Mouse (Mus musculus): ENCODE results near the gene Gnat2. TPM values are rescaled to one million over a fixed set of nuclear protein-coding genes. Genes with fewer than 3 reads are reported as not detected.

Gene Gnat2
- 0.24 TPM in 1 of 2 replicates, not detected in the other for polyA plus RNA-seq (2014; fragmentation: Nextera tagmentation; extraction: Ambion mirVana)

- Histone ChIP-seq H3K36me3 (ENCODE audit: control insufficient read depth, insufficient read depth, low read length) (no peaks in the 10 kb centered on the region), H3K4me3 (ENCODE audit: low read depth, low read length) (no peak within 1 kb of the TSS), H3K4me1 (ENCODE audit: control insufficient read depth, insufficient read depth, low read length) (no peaks in the 10 kb centered on the region), H3K9ac (replicated peaks; ENCODE audit: low read depth, low read length) (no peak within 1 kb of the TSS), H3K4me2 (ENCODE audit: low read depth, low read length) (no peak within 1 kb of the TSS), H3K9me3 (ENCODE audit: control insufficient read depth, low read length) (no peaks in the 10 kb centered on the region), H3K27me3 (ENCODE audit: control insufficient read depth, insufficient read depth, low read length) (no peaks in the 10 kb centered on the region), H3K27ac (ENCODE audit: low read depth, low read length) (no peak within 1 kb of the TSS)
- 87% methylated on average over 15 of the region's 15 CpGs for WGBS
- ATAC-seq (ENCODE audit: low read depth), result no peak
Observed at GRCm38 (mm10) chr3:108092536-108093115, at the start of gene Gnat2. Gene Gnat2, plus strand, starts transcription at chr3:108092789.

DNA sequence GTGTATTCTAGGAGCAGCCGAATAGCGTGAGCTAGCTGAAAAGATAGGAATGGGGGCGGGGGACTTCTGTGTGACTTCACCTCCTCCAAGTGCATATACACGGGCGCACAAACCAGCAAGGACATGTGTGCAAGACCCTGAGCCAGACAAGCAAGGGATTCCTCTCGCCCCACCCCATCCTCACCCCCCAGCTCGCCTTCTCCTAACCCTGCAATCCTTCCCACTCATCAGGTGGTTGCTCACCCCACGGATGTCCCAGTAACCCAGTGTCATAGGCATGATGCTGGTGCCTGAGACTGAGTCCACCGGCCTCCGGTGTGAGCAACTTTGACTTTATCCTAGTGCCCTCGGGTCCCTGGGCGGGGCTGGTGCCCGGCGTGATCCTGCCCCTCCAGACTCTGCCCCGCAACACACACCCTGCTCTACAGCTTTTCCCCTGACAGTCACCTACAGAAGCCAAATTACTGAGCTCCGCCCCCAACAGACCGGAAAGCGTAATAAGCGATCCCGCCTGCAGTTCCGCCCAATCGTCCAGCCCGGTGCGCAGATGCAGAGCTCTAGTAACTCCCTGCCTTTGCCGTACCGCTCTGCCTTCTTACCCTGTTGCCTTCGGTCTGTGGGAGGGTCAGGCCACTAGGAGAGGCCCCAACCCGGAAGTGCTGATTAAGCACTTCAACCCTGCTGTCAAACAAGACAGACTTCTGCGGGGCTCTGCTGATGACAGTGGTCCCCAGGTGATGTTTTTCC, 48.0 kb upstream of the Gnat2 start, which contains the start of gene Gstm4:
Gstm4 (minus strand) TSS at position 501 of the 747 bp plus-strand sequence.
- Histone ChIP-seq H3K36me3 (ENCODE audit: control insufficient read depth, insufficient read depth, low read length) (no peaks in the 10 kb centered on the region), H3K4me2 (ENCODE audit: low read depth, low read length) (peak within 1 kb of the TSS; percentile 88), H3K27me3 (ENCODE audit: control insufficient read depth, insufficient read depth, low read length) (no peaks in the 10 kb centered on the region), H3K27ac (ENCODE audit: low read depth, low read length) (peak within 1 kb of the TSS; percentile 60), H3K4me3 (ENCODE audit: low read depth, low read length) (peak within 1 kb of the TSS; percentile 49), H3K9ac (replicated peaks; ENCODE audit: low read depth, low read length) (peak within 1 kb of the TSS; percentile 61), H3K4me1 (ENCODE audit: control insufficient read depth, insufficient read depth, low read length) (0 out of 2 replicates have a peak, but pooled peaks cover 4% of the 10 kb centered on the region), H3K9me3 (ENCODE audit: control insufficient read depth, low read length) (no peaks in the 10 kb centered on the region)
- ATAC-seq (ENCODE audit: low read depth), result peak; percentile 93
- 7% methylated on average over 29 of the region's 29 CpGs for WGBS

GRCm38 (mm10) chr3:108046944-108047655, 45.5 kb upstream of the Gnat2 start:
- Histone ChIP-seq H3K9ac (replicated peaks; ENCODE audit: low read depth, low read length) (no peak overlapping the region), H3K27ac (ENCODE audit: low read depth, low read length) (no peak overlapping the region), H3K36me3 (ENCODE audit: control insufficient read depth, insufficient read depth, low read length) (no peaks in the 10 kb centered on the region), H3K4me3 (ENCODE audit: low read depth, low read length) (no peak overlapping the region), H3K4me2 (ENCODE audit: low read depth, low read length) (no peak overlapping the region), H3K4me1 (ENCODE audit: control insufficient read depth, insufficient read depth, low read length) (0 out of 2 replicates have a peak, but pooled peaks cover 4% of the 10 kb centered on the region), H3K27me3 (ENCODE audit: control insufficient read depth, insufficient read depth, low read length) (no peaks in the 10 kb centered on the region), H3K9me3 (ENCODE audit: control insufficient read depth, low read length) (no peaks in the 10 kb centered on the region)
- 93% methylated on average over 2 of the region's 2 CpGs for WGBS
- no peak for ATAC-seq (ENCODE audit: low read depth)

DNA sequence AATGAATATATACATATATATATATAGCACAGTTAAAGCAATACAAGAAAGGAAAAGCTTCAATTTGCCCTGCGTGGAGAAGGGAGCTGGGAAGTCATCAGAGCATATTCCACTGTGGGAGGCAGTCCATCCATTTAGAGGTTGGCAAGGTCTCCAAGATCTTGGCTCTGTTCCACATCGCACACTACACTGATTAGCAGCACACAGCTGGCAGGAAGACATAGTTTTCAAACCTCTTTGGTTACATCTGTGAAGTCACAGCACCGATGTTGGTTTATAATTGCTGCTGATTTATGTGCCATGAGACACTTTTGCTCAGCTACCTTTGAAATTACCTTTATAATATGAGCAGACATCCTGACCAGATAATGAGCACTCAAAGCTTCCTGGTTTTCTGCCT, 44.3 kb upstream of the Gnat2 start:
- Histone ChIP-seq H3K36me3 (ENCODE audit: control insufficient read depth, insufficient read depth, low read length) (no peaks in the 10 kb centered on the region), H3K9ac (replicated peaks; ENCODE audit: low read depth, low read length) (no peak overlapping the region), H3K4me3 (ENCODE audit: low read depth, low read length) (no peak overlapping the region), H3K9me3 (ENCODE audit: control insufficient read depth, low read length) (no peaks in the 10 kb centered on the region), H3K4me1 (ENCODE audit: control insufficient read depth, insufficient read depth, low read length) (0 out of 2 replicates have a peak, but pooled peaks cover 4% of the 10 kb centered on the region), H3K27ac (ENCODE audit: low read depth, low read length) (no peak overlapping the region), H3K27me3 (ENCODE audit: control insufficient read depth, insufficient read depth, low read length) (no peaks in the 10 kb centered on the region), H3K4me2 (ENCODE audit: low read depth, low read length) (no peak overlapping the region)
- 78% methylated on average over 3 of the region's 3 CpGs for WGBS
- ATAC-seq (ENCODE audit: low read depth), result no peak

DNA sequence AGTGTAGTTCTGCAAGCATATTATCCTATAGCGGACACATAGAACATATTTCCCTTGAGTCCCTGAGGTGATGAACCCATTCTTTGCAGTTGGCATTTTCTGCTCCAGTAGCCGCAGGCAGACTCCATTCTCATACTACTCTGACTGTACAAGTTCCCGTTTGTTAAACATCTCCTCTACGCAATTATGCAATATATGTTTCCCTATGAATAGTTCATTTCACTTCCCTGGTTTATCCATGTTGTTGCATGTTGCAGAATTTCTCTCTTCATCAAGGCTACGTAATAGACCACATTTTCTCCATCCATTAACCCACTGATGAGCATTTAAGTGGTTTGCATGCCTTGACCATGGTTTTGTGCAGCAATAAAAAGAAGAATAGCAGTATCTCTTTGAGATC, 42.1 kb upstream of the Gnat2 start:
- H3K36me3 ChIP-seq (ENCODE audit: control insufficient read depth, insufficient read depth, low read length), result no peaks in the 10 kb centered on the region
- no peaks in the 10 kb centered on the region for H3K9me3 ChIP-seq (ENCODE audit: control insufficient read depth, low read length)
- no peak for ATAC-seq (ENCODE audit: low read depth)
- H3K27ac ChIP-seq (ENCODE audit: low read depth, low read length), result no peak overlapping the region
- H3K4me2 ChIP-seq (ENCODE audit: low read depth, low read length), result no peak overlapping the region
- H3K27me3 ChIP-seq (ENCODE audit: control insufficient read depth, insufficient read depth, low read length), result no peaks in the 10 kb centered on the region
- H3K4me1 ChIP-seq (ENCODE audit: control insufficient read depth, insufficient read depth, low read length), result no peaks in the 10 kb centered on the region
- WGBS, result 93% methylated on average over 5 of the region's 5 CpGs
- H3K4me3 ChIP-seq (ENCODE audit: low read depth, low read length), result no peak overlapping the region
- no peak overlapping the region for H3K9ac ChIP-seq (replicated peaks; ENCODE audit: low read depth, low read length)

- no peak for ATAC-seq (ENCODE audit: low read depth)
- H3K4me1 ChIP-seq (ENCODE audit: control insufficient read depth, insufficient read depth, low read length), result no peaks in the 10 kb centered on the region
- no peak overlapping the region for H3K27ac ChIP-seq (ENCODE audit: low read depth, low read length)
- 24% methylated on average over 7 of the region's 7 CpGs for WGBS
- no peaks in the 10 kb centered on the region for H3K36me3 ChIP-seq (ENCODE audit: control insufficient read depth, insufficient read depth, low read length)
- no peak overlapping the region for H3K4me3 ChIP-seq (ENCODE audit: low read depth, low read length)
- H3K9ac ChIP-seq (replicated peaks; ENCODE audit: low read depth, low read length), result no peak overlapping the region
- no peaks in the 10 kb centered on the region for H3K9me3 ChIP-seq (ENCODE audit: control insufficient read depth, low read length)
- no peak overlapping the region for H3K4me2 ChIP-seq (ENCODE audit: low read depth, low read length)
- H3K27me3 ChIP-seq (ENCODE audit: control insufficient read depth, insufficient read depth, low read length), result no peaks in the 10 kb centered on the region
Observed at GRCm38 (mm10) chr3:108061420-108061819, 31.2 kb upstream of the Gnat2 start.

GRCm38 (mm10) chr3:108062648-108063047, 29.9 kb upstream of the Gnat2 start:
- Histone ChIP-seq H3K4me3 (ENCODE audit: low read depth, low read length) (no peak overlapping the region), H3K27me3 (ENCODE audit: control insufficient read depth, insufficient read depth, low read length) (no peaks in the 10 kb centered on the region), H3K36me3 (ENCODE audit: control insufficient read depth, insufficient read depth, low read length) (no peaks in the 10 kb centered on the region), H3K4me2 (ENCODE audit: low read depth, low read length) (no peak overlapping the region), H3K9ac (replicated peaks; ENCODE audit: low read depth, low read length) (no peak overlapping the region), H3K9me3 (ENCODE audit: control insufficient read depth, low read length) (no peaks in the 10 kb centered on the region), H3K27ac (ENCODE audit: low read depth, low read length) (no peak overlapping the region), H3K4me1 (ENCODE audit: control insufficient read depth, insufficient read depth, low read length) (no peaks in the 10 kb centered on the region)
- ATAC-seq (ENCODE audit: low read depth), result no peak
- 85% methylated on average over 8 of the region's 8 CpGs for WGBS

DNA sequence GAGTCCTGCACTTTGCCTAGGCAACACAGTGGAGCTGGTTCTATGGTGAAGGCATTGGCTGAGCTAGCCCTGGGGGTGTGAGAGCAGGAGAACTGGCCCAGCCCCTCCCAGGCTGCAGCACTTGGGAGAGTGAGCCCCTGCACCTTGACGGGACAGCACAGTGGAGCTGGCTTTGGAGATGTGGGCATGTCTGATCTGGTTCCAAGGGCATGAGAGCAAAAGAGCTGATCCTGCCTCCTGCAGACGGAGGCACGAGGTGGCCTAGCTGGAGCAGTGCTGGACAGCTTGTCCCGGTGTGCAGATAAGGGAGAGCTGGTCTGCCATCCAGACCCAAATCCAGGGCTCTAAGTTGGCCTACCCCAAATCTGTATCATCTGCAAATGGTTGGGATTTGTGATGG, 27.9 kb upstream of the Gnat2 start:
- H3K9ac ChIP-seq (replicated peaks; ENCODE audit: low read depth, low read length), result no peak overlapping the region
- H3K27me3 ChIP-seq (ENCODE audit: control insufficient read depth, insufficient read depth, low read length), result no peaks in the 10 kb centered on the region
- no peaks in the 10 kb centered on the region for H3K36me3 ChIP-seq (ENCODE audit: control insufficient read depth, insufficient read depth, low read length)
- H3K4me2 ChIP-seq (ENCODE audit: low read depth, low read length), result no peak overlapping the region
- no peak overlapping the region for H3K4me3 ChIP-seq (ENCODE audit: low read depth, low read length)
- WGBS, result 86% methylated on average over 4 of the region's 4 CpGs
- H3K9me3 ChIP-seq (ENCODE audit: control insufficient read depth, low read length), result no peaks in the 10 kb centered on the region
- no peaks in the 10 kb centered on the region for H3K4me1 ChIP-seq (ENCODE audit: control insufficient read depth, insufficient read depth, low read length)
- no peak overlapping the region for H3K27ac ChIP-seq (ENCODE audit: low read depth, low read length)
- ATAC-seq (ENCODE audit: low read depth), result no peak

DNA sequence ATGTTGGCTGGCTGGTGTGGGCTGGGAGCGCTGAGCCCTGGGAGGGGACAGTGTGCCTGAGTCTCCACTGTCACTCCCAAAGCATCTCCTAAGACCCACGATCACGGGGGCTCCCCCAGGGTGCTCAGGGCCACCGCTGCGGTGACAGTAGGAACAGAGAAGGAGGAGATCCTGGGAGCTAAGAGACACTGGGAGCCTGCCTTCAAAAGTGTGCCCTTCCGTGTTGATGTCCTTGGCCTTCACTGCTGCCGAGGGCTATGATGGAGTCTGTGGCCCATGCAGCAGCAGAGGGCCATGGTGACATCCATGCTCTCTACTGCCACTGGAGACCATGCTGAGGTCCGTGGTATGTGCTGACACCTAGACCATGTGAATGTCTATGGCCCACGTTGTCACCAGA, 27.0 kb upstream of the Gnat2 start:
- Histone ChIP-seq H3K9me3 (ENCODE audit: control insufficient read depth, low read length) (no peaks in the 10 kb centered on the region), H3K4me3 (ENCODE audit: low read depth, low read length) (no peak overlapping the region), H3K4me1 (ENCODE audit: control insufficient read depth, insufficient read depth, low read length) (no peaks in the 10 kb centered on the region), H3K27me3 (ENCODE audit: control insufficient read depth, insufficient read depth, low read length) (no peaks in the 10 kb centered on the region), H3K4me2 (ENCODE audit: low read depth, low read length) (no peak overlapping the region), H3K36me3 (ENCODE audit: control insufficient read depth, insufficient read depth, low read length) (no peaks in the 10 kb centered on the region), H3K9ac (replicated peaks; ENCODE audit: low read depth, low read length) (no peak overlapping the region), H3K27ac (ENCODE audit: low read depth, low read length) (no peak overlapping the region)
- ATAC-seq (ENCODE audit: low read depth), result no peak
- 84% methylated on average over 9 of the region's 9 CpGs for WGBS
